Mouse (Mus musculus) liver, embryonic 13.5 days (tissue): ENCODE results near the gene Ppp3cb. TPM values are rescaled to one million over a fixed set of nuclear protein-coding genes. Genes with fewer than 3 reads are reported as not detected.

ENCODE experiments used
- ATAC-seq: fragments of 200-750 bp; cut with Nextera tagmentation; 2 replicates; pipeline ENCODE4 v1.8.0; 2017; ENCODE audit warnings: low read depth, mild to moderate bottlenecking, moderate number of reproducible peaks, moderate library complexity
- DNase-seq: peaks from one replicate; pipeline ENCODE4 v3.0.0; 2022
- H3K27ac ChIP-seq: fragments of 300-500 bp; sonication (generic); 2 replicates; pipeline ENCODE4 v1.5.1; 2015; ENCODE audit warnings: moderate library complexity, mild to moderate bottlenecking, inconsistent platforms
- H3K27me3 ChIP-seq: fragments of 300-500 bp; sonication (generic); 2 replicates; pipeline ENCODE4 v1.6.1; 2015; ENCODE audit warnings: mild to moderate bottlenecking, inconsistent platforms
- H3K36me3 ChIP-seq: fragments of 300-500 bp; sonication (generic); 2 replicates; pipeline ENCODE4 v1.6.1; 2015; ENCODE audit warnings: mild to moderate bottlenecking, inconsistent platforms
- H3K4me1 ChIP-seq: fragments of 300-500 bp; sonication (generic); replicated peaks from 2 replicates; pipeline ENCODE4 v1.6.1; 2015; ENCODE audit warnings: inconsistent platforms
- H3K4me2 ChIP-seq: fragments of 300-500 bp; sonication (generic); 2 replicates; pipeline ENCODE4 v1.6.1; 2015; ENCODE audit warnings: inconsistent platforms, mild to moderate bottlenecking, moderate library complexity
- H3K4me3 ChIP-seq: fragments of 300-500 bp; sonication (generic); replicated peaks from 2 replicates; pipeline ENCODE4 v1.5.1; 2015; ENCODE audit warnings: mild to moderate bottlenecking, inconsistent platforms
- H3K9ac ChIP-seq: fragments of 300-500 bp; sonication (generic); 2 replicates; pipeline ENCODE4 v1.6.1; 2015; ENCODE audit warnings: mild to moderate bottlenecking, inconsistent platforms
- H3K9me3 ChIP-seq: fragments of 300-500 bp; sonication (generic); replicated peaks from 2 replicates; pipeline ENCODE4 v1.6.1; 2016; ENCODE audit warnings: inconsistent platforms
- WGBS: fragments of 180-500 bp; shearing (Covaris S2); methylation state at CpG from one replicate; pipeline ENCODE4 v1.1.7; 2015; ENCODE audit not compliant: insufficient replicate concordance; 5-methylcytosine and 5-hydroxymethylcytosine counted together
- polyA plus RNA-seq: library from polyadenylated mRNA; unstranded; fragments of >200 nt; fragmentation: Nextera tagmentation; extraction: Ambion mirVana; gene quantifications from 2 replicates; pipeline ENCODE4 v1.2.1, GENCODE M21; 2015

Gene Ppp3cb
- polyA plus RNA-seq, 1 experiment from 2014 or later: 21.3 TPM

- peak within 1 kb of the TSS; percentile 81 for H3K9ac ChIP-seq
- H3K4me3 ChIP-seq: peak within 1 kb of the TSS; percentile 73
- WGBS: under 1% methylated on average over 48 of the region's 48 CpGs
- peak within 1 kb of the TSS; percentile 80 for H3K4me2 ChIP-seq
- peaks cover 16% of the 10 kb centered on the region for H3K36me3 ChIP-seq
- peaks cover 44% of the 10 kb centered on the region for H3K4me1 ChIP-seq
- ATAC-seq (peak; percentile 83), DNase-seq (peak; percentile 74)
- peak within 1 kb of the TSS; percentile 96 for H3K27ac ChIP-seq
- no peaks in the 10 kb centered on the region for H3K27me3 ChIP-seq
- H3K9me3 ChIP-seq: no peaks in the 10 kb centered on the region
These were observed 66.8 kb downstream of the Ppp3cb start, which contains the start of gene Anxa7 for GRCm38 (mm10) chr14:20479291-20480194. Gene Anxa7, minus strand, starts transcription at chr14:20480133.

GRCm38 (mm10) chr14:20478801-20479200, 67.6 kb downstream of the Ppp3cb start:
- Histone ChIP-seq H3K27ac (peak overlapping the region; percentile 96), H3K4me1 (peaks cover 44% of the 10 kb centered on the region), H3K36me3 (peaks cover 14% of the 10 kb centered on the region), H3K27me3 (no peaks in the 10 kb centered on the region), H3K4me3 (peak overlapping the region; percentile 73), H3K9me3 (no peaks in the 10 kb centered on the region), H3K4me2 (peak overlapping the region; percentile 80), H3K9ac (peak overlapping the region; percentile 81)
- DNase-seq (peak; percentile 50), ATAC-seq (peak; percentile 85)
- under 1% methylated on average over 7 of the region's 7 CpGs for WGBS

GRCm38 (mm10) chr14:20478385-20478784, 68.0 kb downstream of the Ppp3cb start:
- Histone ChIP-seq H3K9ac (peak overlapping the region; percentile 81), H3K4me1 (peaks cover 44% of the 10 kb centered on the region), H3K9me3 (no peaks in the 10 kb centered on the region), H3K27me3 (no peaks in the 10 kb centered on the region), H3K4me2 (peak overlapping the region; percentile 80), H3K36me3 (peaks cover 12% of the 10 kb centered on the region), H3K27ac (peak overlapping the region; percentile 96), H3K4me3 (peak overlapping the region; percentile 73)
- ATAC-seq (peak; percentile 38; the same call in 1 of the 2 replicates), DNase-seq (no peak)
- 14% methylated on average over 3 of the region's 3 CpGs for WGBS

DNA sequence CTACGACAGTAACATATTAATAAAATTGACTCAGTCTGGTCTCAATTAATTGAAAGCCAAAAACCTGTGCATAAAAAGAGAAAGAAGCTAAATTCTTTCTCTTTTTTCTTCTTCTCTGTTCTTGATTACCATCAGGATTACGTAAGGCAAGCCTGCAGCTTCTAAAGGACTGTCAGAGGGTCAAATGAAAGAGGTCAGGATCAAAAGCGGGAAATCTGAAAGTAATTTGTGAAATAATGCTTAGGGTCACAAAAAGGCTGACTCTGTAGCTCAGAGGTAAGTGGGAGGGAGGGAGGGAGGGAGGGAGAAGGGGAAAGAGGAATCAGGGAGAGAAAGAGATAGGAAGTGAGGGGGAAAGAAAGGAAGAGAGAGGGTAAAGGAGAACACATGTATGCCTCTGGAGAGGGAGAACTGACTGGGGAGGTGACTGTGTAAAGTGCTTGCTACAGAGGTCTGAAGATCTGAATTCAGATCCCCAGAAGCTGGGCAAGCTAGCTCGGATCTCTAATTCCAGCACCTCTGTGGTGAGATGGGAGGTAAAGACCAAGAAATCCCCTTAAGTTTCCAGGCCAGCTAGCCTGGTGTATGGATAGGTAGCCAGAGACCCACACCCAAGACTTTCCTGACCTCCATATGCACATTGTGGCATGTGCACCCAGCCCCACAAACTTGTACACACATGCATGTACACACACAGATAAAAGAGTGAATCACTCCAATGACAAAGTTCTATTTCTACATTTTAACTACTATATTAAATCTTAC, 68.9 kb downstream of the Ppp3cb start:
- ATAC-seq (no peak), DNase-seq (no peak)
- Histone ChIP-seq H3K36me3 (peaks cover 22% of the 10 kb centered on the region), H3K27me3 (no peaks in the 10 kb centered on the region), H3K4me3 (peak overlapping the region; percentile 21), H3K9ac (peak overlapping the region; percentile 54), H3K9me3 (no peaks in the 10 kb centered on the region), H3K4me2 (peak overlapping the region; percentile 57), H3K4me1 (peaks cover 44% of the 10 kb centered on the region), H3K27ac (peak overlapping the region; percentile 70)
- WGBS: 65% methylated on average over 4 of the region's 4 CpGs

- DNase-seq (no peak), ATAC-seq (no peak)
- Histone ChIP-seq H3K4me3 (no peak overlapping the region), H3K4me1 (no peaks in the 10 kb centered on the region), H3K9ac (no peak overlapping the region), H3K36me3 (peaks cover 94% of the 10 kb centered on the region), H3K27ac (no peak overlapping the region), H3K9me3 (no peaks in the 10 kb centered on the region), H3K27me3 (no peaks in the 10 kb centered on the region), H3K4me2 (no peak overlapping the region)
- 86% methylated on average over 14 of the region's 14 CpGs for WGBS
These were observed 86.2 kb downstream of the Ppp3cb start for GRCm38 (mm10) chr14:20460216-20460615.

DNA sequence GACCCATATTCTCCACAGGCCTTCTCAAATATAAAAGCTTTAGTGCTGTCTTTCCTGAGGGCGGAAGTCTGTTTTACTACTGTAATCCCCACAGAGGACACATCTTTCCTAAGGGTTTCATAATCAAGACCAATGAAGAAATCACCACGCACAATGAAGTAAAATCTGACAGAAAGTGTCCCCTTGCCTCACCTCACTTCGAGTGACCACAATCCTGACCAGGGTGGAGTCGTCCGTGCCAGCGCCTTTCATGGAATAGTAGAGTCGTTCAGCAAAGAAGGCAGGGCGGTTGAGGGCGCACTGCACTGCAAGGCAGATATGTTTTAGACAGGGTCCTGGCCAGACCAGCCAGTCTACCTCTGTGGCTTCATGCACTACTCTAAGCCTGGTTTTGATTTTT, 88.0 kb downstream of the Ppp3cb start:
- Histone ChIP-seq H3K4me2 (no peak overlapping the region), H3K9me3 (no peaks in the 10 kb centered on the region), H3K9ac (no peak overlapping the region), H3K4me1 (no peaks in the 10 kb centered on the region), H3K36me3 (peaks cover 78% of the 10 kb centered on the region), H3K27me3 (no peaks in the 10 kb centered on the region), H3K4me3 (no peak overlapping the region), H3K27ac (no peak overlapping the region)
- ATAC-seq: no peak
- WGBS: 90% methylated on average over 9 of the region's 9 CpGs
- no peak for DNase-seq

DNA sequence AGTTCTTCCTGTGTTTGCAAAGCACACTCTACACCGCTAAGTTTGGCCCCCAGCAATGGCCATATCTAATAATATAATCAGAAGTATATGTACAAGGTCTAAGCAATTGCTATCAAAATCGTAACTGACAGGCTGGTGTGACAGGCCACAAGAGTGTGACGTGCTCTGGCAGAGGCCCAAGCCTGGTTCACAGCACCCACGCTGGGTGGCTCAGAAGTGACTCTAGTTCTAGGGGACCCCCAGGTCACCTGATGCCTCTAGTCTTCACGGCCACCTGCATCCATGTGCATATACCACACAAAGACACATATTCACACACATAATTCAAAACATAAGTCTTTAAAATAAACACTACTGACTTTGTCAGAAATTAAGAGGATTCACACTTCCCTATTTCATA, 93.4 kb downstream of the Ppp3cb start:
- Histone ChIP-seq H3K27me3 (no peaks in the 10 kb centered on the region), H3K27ac (no peak overlapping the region), H3K36me3 (peaks cover 26% of the 10 kb centered on the region), H3K4me3 (no peak overlapping the region), H3K9me3 (no peaks in the 10 kb centered on the region), H3K4me2 (no peak overlapping the region), H3K4me1 (peaks cover 17% of the 10 kb centered on the region), H3K9ac (no peak overlapping the region)
- DNase-seq (no peak), ATAC-seq (no peak)
- WGBS: 81% methylated on average over 5 of the region's 5 CpGs

GRCm38 (mm10) chr14:20451765-20452331, 94.5 kb downstream of the Ppp3cb start, which contains the start of gene Cfap70:
Gene Cfap70, minus strand, starts transcription at chr14:20452226.
- Histone ChIP-seq H3K9me3 (no peaks in the 10 kb centered on the region), H3K27ac (peak within 1 kb of the TSS; percentile 47; the same call in 1 of the 2 replicates), H3K36me3 (peaks cover 17% of the 10 kb centered on the region), H3K27me3 (no peaks in the 10 kb centered on the region), H3K4me3 (peak within 1 kb of the TSS; percentile 54), H3K4me2 (peak within 1 kb of the TSS; percentile 87), H3K9ac (peak within 1 kb of the TSS; percentile 62), H3K4me1 (peaks cover 17% of the 10 kb centered on the region)
- 5% methylated on average over 15 of the region's 15 CpGs for WGBS
- peak; percentile 71 for DNase-seq
- ATAC-seq: peak; percentile 77

DNA sequence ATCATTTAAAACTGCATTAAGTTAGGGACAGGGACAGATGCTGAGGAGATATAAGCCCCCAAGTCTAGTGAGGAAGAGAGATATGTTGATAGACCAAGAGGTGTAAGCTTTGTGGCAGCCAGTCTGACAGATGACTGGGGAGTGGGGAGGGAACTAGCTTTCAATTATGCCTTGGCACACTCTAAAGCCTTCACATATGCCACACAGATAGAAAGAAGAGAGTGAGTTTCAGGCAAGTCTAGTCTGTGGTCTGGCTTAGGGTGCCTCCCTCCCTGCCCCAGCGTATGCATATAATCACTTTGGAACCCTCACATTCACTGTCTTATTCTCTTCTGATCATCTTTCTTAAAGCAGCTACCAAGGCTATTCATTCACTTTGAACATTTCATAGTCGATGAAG, 95.1 kb downstream of the Ppp3cb start:
- H3K9ac ChIP-seq: peak overlapping the region; percentile 62
- ATAC-seq: peak; percentile 43; the same call in 1 of the 2 replicates

More for the DNA sequence above, 95.1 kb downstream of the Ppp3cb start:
- 18% methylated on average over 2 of the region's 2 CpGs for WGBS
- no peaks in the 10 kb centered on the region for H3K9me3 ChIP-seq
- peaks cover 17% of the 10 kb centered on the region for H3K4me1 ChIP-seq
- H3K36me3 ChIP-seq: peaks cover 11% of the 10 kb centered on the region
- H3K27ac ChIP-seq: peak overlapping the region; percentile 47; the same call in 1 of the 2 replicates
- peak overlapping the region; percentile 87 for H3K4me2 ChIP-seq
- H3K27me3 ChIP-seq: no peaks in the 10 kb centered on the region
- no peak for DNase-seq
- peak overlapping the region; percentile 54 for H3K4me3 ChIP-seq
